Mouse (Mus musculus) ES-Bruce4 (cell line): ENCODE measurements around the gene Setd5.

Experiments used
- CTCF ChIP-seq: IDR thresholded peaks from one replicate; pipeline ENCODE4 v1.8.1; 2011; ENCODE audit warnings: low read depth, low read length
- POLR2A ChIP-seq: IDR thresholded peaks from one replicate; pipeline ENCODE4 v1.8.1; 2011; ENCODE audit warnings: low read length; ENCODE audit not compliant: insufficient read depth

DNA sequence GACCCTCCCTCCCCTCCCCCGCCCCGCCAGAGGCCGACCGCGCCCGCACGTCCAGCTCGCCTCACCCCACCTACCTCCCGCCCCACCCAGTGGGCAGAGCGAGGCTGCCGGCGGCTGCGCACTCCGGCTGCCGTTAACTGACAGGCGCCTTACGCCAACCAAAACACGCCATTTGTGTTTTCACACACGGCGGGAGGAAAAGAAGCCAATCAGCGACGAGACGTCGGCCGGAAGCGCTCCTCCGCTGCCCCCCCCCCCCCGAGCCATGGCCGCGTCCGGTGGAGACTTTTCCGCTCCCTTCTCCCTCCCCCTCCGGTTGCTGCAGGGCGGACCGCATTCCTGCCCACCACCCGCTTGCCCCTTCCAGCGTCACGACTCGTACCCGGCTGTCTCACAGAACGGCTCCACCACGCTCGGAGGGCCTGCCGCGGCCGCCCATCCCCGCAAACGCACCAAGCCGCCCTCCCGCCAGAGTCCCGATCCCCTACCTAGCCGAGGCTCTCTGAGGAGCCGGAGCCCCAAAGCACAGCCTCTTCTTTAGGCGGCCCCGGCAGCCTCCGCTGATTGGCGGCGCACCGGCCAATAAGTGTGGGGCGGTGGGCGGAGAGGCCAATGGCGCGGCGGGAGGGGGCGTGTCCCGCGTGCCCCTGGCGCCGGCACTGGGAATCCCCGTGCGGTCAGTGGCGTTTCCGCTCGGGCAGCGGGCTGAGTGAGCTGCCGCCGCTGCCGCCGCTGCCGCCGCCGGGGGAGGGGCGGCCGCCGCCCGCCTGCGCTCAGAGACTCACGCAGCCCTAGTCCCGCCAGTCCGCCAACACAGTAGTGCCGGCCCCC, at the start of gene Setd5:
- TF ChIP-seq CTCF = no peak
- peak; percentile 95 for TF ChIP-seq POLR2A
